Mouse (Mus musculus) right cerebral cortex, postnatal 10 days (tissue): ENCODE results near the gene Top3b.

Experiments used
- DNase-seq, 2 experiments: peaks; one replicate each; pipeline ENCODE4 v3.0.0; 2021; ENCODE audit warnings: low spot score in 2 of 2

The Top3b gene

DNA sequence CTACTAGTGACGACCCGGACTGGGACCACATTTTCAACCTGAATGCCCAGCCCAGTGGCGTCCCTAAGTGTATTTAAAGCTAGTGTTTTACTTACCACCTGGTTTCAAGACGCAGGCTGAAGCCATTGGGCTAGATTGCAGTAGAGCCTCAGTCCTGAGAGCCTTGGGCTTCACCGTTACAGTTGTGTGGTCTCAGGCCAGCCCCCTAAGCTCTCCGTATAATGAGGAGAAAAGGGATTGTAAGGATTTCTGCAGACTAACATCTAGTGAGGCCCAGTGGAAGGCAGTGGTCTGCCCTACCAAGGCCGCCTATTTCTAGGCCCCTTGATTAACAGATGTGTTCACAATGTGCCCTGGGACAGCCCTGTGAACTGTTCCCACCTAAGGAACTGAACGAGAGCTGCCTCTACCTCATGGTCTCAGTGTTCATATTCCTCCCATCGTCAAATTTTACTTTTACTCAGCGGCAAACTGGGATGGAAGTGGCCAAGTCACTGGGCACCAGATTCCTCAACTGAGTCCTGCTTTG, 26.6 kb downstream of the Top3b start:
- DNase-seq: peak in 1 of 2 experiments; percentile 36

DNA sequence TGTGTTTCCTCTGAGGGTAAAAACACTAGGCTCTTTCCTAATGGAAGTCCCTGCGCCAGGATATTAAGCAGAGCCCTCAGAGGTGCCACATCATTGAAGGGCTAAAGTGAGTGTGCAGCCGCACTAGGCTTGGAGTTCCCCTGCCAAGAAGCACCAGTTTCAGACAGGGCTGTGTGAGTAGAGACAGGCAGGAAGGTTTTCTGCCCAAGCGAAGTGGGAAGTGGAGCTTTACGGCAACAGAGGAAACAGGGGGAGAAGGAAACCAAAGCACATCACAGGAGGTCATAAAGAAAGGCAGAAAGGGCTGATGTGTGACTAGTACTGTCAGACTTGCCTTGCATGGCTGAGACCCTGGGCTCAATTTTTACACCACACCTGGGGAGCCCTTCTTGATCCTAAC, 31.8 kb downstream of the Top3b start:
- no peak for DNase-seq

DNA sequence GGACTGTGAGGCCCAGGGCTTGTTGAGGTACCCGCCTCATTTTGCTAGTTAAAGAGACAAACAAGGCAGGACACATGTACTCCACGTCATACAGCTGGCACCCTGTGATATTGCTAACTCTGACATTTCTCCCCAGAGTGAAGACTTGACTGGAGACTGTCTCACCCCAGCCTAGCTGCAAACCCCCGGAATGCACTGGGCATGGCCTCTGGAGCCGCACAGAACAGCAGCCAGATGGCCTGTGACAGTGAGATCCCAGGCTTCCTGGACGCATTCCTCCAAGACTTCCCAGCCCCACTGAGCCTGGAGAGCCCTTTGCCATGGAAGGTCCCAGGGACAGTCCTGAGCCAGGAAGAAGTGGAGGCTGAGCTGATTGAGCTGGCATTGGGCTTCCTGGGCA, 32.7 kb downstream of the Top3b start:
- no peak for DNase-seq

DNA sequence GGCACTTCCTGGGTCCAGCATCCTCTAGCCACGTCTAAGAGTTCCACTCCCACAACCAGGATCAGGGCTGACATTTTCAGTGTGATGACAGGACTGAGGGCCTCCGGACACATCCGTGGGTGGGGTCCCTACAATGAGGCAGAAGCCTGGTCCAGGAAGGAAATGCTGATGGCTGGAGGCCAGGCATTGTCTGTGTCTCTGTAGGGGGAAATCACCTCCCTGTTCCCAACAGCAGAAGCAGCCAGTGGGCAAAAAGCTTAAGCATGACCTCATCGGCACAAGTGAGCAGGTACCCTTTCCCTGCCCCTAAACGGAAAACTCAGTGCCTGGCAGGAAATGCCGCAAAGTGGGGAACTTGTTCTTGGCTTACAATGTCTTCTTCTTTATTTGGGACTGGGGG, 37.3 kb downstream of the Top3b start:
- peak; percentile 37 to 42 for DNase-seq

DNA sequence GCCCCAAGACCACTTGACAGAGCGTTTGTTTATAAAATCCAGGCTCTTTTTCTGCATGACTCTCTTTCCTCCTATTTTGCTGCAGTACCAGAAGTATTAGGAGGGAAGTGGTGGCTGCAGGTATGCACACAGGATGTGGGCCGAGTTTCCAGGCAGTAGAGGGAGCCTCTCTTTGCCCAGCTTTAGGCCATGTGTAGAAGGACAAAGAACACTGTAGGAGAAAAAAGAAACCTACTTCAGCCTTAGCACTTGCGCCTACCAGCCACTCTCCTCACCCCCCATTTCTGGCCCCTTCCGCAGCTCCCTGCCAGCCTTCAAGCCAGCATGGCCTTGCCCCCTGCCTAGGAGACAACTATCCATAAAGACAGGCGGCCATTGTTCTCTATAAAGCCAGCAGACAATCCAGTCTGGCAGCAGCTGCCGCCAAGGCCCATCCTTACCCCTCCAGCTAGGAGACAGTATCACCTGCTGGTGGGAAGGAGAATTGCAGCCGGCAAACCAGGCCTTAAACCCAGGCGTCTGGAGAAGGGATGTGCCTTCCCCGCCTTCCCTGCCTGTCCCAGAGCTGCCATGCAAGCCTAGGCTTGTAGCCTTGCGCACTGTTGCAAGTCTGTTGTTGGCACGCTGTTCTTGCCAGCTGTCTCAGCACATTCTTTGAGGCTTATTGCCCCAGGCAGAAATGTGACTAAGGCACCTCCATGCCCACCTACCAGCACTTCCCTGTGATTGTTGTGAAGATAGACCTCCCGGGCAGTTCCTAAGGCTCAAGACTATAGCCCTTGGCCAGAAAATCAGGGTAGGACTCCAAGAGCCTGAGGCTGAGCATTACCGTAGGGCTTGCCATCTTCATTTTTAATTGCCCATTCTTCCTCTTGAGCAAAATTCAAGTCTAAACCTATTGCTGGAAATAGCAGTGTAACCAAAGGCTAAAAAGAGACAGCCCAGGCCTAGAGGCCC, 41.4 kb downstream of the Top3b start:
- peak; percentile 83 to 85 for DNase-seq

DNA sequence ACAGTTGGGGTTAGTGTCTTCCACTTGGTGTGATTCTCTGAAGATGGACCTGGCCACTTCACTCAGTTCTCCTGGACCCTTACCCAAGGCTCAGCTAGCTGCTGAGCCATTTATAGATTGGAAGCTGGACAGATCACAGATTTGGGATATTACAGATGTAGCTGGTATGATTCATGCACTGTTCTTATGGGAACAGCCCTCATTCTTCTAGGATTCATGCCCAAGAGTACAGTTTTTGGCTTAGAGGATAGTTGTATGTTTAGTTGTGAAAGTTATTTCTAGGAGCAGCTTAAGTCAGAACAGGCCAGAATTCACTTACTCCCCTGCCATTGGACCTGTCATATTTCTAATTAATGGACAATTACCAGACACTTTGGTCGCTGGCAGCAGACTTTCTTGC, 42.9 kb downstream of the Top3b start:
- DNase-seq: peak in 1 of 2 experiments; percentile 36

DNA sequence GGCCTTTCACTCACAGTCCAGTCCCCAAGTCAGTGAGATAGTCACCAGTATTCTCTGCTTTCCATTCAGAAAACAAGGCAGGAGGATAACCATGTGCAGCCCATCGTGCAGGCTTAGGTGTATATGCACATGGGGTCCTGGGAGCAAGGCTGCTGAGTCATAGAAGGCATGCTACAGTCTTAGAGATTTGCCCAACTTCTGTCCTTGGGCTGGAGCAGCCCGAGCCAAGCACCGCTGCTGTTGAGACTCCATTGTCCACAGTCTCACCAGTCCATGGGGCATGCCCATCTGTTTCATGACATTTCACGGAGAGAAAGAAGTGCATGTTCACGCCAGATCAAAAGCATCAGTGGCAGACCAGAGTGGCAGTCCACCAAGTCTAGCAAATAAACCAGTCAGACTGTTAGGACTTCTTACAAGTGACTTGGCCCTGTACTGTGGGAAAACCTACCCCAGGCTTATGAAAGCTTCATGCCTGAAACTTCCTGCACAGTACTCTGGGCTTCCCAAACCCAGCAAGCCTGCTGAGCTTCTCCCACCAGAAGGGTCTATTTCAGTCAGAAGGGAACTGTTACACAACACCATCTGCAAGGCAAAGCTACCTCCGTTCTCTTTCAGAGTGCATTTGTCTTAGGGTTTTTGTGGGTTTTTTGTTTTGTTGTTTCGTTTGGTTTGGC, 48.0 kb downstream of the Top3b start:
- peak; percentile 69 to 77 for DNase-seq

DNA sequence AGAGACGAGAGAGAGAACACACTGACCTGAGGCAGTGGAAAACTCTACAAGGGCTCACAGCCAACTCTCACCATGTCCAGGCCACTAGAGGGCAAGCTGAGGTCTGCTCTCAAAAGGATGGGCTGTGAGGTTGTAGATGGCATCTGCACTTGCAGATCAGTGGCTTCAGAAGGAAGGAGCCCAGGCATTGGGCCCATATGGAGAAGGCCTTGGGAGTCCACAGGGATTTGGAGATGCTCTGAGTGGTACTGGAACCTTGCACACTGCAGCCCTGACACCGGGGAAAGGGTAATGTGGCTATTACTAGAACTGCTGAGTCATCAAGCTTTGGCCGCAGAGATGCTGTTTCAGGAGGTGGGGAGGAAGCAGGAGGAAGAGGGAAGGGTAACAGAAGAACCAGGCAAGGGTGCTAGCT, 50.5 kb downstream of the Top3b start:
- peak; percentile 52 to 53 for DNase-seq

DNA sequence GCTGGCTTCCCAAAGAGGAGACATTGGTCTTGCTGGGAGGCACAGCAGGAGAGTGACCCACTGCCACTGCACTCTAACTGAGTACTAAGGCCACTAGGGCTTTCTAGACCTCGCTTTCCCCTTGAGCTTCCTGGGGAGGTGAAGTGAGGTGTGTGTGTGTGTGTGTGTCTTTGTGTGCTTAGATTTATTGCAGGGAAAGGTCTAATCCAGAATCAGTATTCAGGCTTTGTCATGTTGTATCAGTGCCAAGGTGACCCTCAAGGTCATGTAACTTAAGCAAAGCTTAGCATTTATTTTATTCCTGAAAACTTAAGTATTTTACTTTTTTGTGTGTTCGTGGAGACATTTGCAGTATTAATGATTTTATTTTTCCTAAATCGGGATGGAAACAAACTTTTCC, 53.9 kb downstream of the Top3b start:
- DNase-seq: no peak

DNA sequence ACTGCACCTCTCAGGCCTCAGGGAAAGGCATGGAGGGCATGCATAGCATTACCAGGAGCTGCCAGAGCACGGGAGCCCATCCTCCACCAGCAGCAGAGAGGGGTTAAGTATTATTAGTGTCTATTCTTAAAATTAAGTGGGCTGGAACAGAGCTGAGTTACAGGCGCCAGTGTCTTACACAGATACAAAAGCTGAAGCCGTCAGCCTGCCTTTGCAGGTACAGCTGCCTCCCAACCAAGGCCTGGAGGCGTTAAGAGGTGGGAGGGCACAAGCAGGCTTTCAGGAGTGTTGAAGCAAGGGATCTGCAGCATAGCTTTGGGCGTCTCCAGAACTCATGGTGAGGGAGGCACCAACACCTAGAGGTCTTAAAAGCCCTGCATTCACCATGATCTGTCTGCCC, 56.0 kb downstream of the Top3b start:
- DNase-seq: peak; percentile 55 to 67

DNA sequence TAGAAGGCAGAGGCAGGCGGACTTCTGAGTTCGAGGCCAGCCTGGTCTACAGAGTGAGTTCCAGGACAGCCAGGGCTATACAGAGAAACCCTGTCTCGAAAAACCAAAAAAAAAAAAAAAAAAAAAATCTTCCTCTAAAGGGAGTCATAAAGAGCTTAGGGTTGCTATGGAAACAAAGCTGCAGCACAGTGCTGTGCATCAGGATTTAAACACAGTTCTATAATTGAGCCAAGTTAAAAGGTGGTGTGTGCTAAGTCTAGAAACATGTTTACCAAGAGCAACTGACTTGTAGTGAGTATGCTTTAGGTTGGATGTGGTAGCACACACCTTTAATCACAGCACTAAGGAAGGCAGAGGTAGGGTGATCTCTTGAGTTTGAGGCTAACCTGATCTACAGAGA, 58.4 kb downstream of the Top3b start:
- peak in 1 of 2 experiments; percentile 23 for DNase-seq

DNA sequence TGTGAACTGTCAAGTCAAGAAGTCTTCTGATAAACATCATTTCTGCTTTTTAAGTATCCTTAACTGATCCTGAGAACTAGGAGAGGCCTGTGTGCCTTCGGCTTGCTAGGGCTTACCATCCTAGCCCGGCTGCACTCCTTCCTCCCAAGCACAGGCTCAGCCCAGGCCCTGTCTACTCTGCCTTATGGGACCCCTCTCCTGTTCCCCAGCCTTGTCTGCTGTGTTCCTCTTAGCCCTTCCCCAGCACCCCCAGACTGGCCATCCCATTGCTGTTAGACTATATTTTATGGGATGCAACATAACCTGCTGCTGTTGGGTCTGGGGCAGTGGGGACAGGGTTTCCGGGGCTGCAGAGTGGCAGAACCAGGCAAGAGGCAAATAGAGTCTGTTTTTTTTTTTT, 59.8 kb downstream of the Top3b start:
- peak in 1 of 2 experiments; percentile 21 for DNase-seq

DNA sequence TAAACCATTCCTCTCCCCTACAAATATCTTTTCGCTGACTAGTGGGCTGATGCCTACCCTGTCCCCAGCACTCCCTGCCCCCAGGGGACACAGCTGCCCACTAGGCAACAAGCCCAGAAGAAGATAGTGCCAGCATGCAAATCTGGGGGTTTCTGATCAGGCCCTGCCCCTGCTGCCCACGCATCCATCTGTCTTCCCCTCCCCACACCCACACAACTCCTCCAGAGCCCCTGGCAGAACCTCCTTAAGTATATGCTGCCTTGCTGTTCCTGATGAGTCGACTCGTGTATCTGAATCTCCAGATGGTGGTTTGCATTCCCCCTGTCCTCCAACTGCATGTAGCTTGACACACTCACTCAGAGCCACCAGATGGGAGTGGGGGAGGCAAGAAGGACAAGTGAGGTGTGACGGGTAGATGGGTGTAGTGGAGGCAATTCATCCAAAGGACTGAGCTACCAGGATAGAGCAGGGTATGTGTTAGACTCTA, 60.3 kb downstream of the Top3b start:
- peak; percentile 87 to 94 for DNase-seq

DNA sequence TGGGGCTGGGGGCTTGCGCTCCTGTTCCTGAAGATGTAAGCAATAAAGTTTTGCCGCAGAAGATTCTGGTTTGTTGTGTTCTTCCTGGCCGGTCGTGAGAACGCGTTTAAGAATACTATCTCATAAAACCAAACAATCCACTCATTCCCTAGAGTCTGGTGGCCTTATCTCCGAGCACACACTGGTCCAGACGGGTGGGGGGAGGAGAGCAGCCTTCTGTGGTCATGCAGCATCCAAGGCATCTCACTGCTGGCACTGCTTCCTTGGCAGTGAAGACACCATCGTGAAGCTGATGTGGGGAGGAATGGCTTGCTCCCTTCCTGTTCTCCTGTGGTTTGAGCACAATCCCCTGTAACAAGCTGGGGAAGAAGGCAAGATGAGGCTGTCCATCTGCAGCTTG, 69.0 kb downstream of the Top3b start:
- peak in 1 of 2 experiments; percentile 9 for DNase-seq

DNA sequence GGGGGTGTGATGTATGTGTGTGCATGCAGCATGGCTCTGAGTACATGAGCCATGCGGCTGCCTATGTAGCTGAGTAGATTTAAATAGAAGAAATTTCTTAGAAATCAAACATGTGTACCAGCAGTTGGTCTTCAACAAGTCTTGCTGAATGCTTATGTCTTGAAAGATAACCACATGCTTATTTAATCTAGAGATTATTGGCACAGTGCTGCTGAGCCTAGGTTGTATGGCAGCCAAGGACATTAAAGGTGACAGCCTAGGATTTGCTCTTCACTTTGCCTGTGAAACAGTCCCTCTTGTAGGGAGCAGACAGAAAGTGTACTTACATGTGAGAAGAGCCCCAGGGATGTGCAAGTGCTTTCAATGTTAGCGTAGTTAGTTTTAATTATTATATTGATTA, 70.5 kb downstream of the Top3b start:
- DNase-seq: peak in 1 of 2 experiments; percentile 10
